Mouse (Mus musculus) liver, embryonic 14.5 days (tissue): ENCODE results near the gene Thoc6. TPM values are rescaled to one million over a fixed set of nuclear protein-coding genes. Genes with fewer than 3 reads are reported as not detected.

Experiments
- ATAC-seq: fragments of 200-750 bp; cut with Nextera tagmentation; 2 replicates; pipeline ENCODE4 v1.8.0; 2017; ENCODE audit warnings: moderate number of reproducible peaks, mild to moderate bottlenecking, moderate library complexity; ENCODE audit not compliant: insufficient read depth
- DNase-seq, 3 experiments: peaks; one replicate each; pipeline ENCODE4 v3.0.0-alpha.2; 2012 to 2013; ENCODE audit warnings: low read depth in 3 of 3, low spot score in 3 of 3
- H3K27ac ChIP-seq: fragments of 300-500 bp; sonication (generic); 2 replicates; pipeline ENCODE4 v1.5.1; 2014; ENCODE audit warnings: moderate library complexity, mild to moderate bottlenecking, control low read depth, inconsistent platforms
- H3K27me3 ChIP-seq: fragments of 300-500 bp; sonication (generic); 2 replicates; pipeline ENCODE4 v1.6.1; 2014; ENCODE audit warnings: mild to moderate bottlenecking, low read length, moderate library complexity; ENCODE audit not compliant: control insufficient read depth, insufficient read depth
- H3K36me3 ChIP-seq: fragments of 300-500 bp; sonication (generic); replicated peaks from 2 replicates; pipeline ENCODE4 v1.6.1; 2014; ENCODE audit warnings: low read depth; ENCODE audit not compliant: control insufficient read depth, insufficient read depth
- H3K4me1 ChIP-seq, 2 experiments: fragments of 200-500 bp in 1 of 2; fragments of 300-500 bp in 1 of 2; sonication (generic) in 1 of 2; replicated peaks; 2 replicates each; pipeline ENCODE4 v1.6.1; 2012 to 2014; ENCODE audit warnings: antibody characterized with exemption in 1 of 2, inconsistent platforms in 1 of 2, low read length in 1 of 2; ENCODE audit not compliant: control insufficient read depth in 2 of 2, insufficient read depth in 2 of 2
- H3K4me2 ChIP-seq: fragments of 300-500 bp; sonication (generic); 2 replicates; pipeline ENCODE4 v1.6.1; 2014; ENCODE audit warnings: low read depth, mild to moderate bottlenecking, control low read depth, moderate library complexity
- H3K4me3 ChIP-seq, 2 experiments: fragments of 200-500 bp in 1 of 2; fragments of 300-500 bp in 1 of 2; sonication (generic) in 1 of 2; 2 replicates each; pipeline ENCODE4 v1.5.1; 2012 to 2014; ENCODE audit warnings: low read depth in 2 of 2, low read length in 2 of 2, mild to moderate bottlenecking in 2 of 2, control low read depth in 1 of 2, inconsistent platforms in 1 of 2, moderate library complexity in 1 of 2; ENCODE audit not compliant: insufficient read depth in 1 of 2
- H3K9ac ChIP-seq: fragments of 300-500 bp; sonication (generic); replicated peaks from 2 replicates; pipeline ENCODE4 v1.6.1; 2014; ENCODE audit warnings: mild to moderate bottlenecking, control low read depth, moderate library complexity
- H3K9me3 ChIP-seq: fragments of 300-500 bp; sonication (generic); 2 replicates; pipeline ENCODE4 v1.6.1; 2016; ENCODE audit warnings: low read length, mixed read lengths; ENCODE audit not compliant: control insufficient read depth
- CTCF ChIP-seq: IDR thresholded peaks from 2 replicates; pipeline ENCODE4 v1.5.1; 2016; ENCODE audit warnings: antibody characterized with exemption, low read depth, control low read depth
- EP300 ChIP-seq: IDR thresholded peaks from 2 replicates; pipeline ENCODE4 v1.6.1; 2016; ENCODE audit warnings: antibody characterized with exemption, low read depth
- WGBS: fragments of 180-500 bp; shearing (Covaris S2); extraction: QIAGEN DNeasy Blood & Tissue Kit; methylation state at CpG from one replicate; pipeline ENCODE4 v1.1.7; 2014; ENCODE audit not compliant: insufficient replicate concordance; 5-methylcytosine and 5-hydroxymethylcytosine counted together
- polyA plus RNA-seq, 2 experiments: library from polyadenylated mRNA; depleted of rRNA in 1 of 2; stranded (reverse) in 1 of 2; unstranded in 1 of 2; fragments of >200 nt; fragmentation: Nextera tagmentation in 1 of 2; extraction: Ambion mirVana in 1 of 2; gene quantifications; 2 replicates each; pipeline versions ENCODE4 v1.2.1 to v1.2.3; 2012 to 2014

The Thoc6 gene
- polyA plus RNA-seq, 2 experiments = 17.2 to 21.5 TPM

DNA sequence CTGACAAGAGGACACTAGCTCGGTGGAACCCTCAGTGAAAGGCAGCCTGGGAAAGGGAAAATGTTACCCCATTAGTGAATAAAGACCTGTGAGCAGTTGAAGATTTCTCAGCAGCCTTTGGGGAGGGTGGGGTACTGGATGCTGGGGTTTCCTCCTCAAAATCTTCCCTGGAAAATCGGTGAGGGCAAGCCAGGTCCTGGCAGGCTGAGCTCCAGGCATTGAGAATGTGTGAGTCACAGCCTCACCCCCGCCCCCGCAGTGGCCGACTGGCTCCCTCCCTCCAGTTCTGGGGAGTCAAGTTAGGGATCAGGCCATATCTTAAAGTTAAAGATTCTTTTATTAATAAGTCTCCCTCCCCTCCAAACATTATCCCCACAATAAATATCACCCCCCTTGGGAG, 1.4 kb upstream of the Thoc6 start:
- ATAC-seq = no peak
- peaks cover 38% of the 10 kb centered on the region for H3K27me3 ChIP-seq
- WGBS = 31% methylated on average over 5 of the region's 5 CpGs

DNA sequence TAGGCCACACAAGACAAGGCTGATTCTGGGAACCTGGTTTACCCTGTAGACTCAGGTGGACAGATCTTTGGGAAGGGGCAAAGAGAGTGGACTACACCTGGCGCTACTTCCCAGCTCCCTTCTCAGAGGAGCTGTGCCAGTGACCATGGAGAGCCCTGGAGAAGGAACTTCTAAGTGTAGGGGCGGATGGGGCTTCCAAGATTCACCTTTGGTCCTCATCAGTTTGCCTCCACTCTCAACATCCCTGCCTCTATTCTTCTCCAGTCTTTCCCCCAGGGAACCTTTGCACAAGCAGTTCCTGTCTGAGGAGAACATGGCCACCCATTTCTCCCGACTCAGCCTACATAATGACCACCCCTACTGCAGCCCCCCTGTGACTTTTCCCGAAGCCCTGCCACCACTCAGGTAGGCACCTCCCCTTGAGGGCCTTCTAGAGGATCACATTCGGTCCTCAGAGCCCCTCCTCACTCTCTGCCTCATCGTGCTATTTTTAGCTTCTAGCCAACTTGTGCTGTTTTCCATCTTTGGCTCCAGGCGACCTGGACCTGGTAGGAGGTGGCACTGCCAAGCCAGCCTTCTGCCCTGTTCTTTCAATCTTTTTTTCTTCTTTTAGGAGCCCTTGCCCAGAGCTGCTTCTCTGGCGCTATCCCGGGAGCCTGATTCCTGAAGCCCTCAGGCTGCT, 730 bp upstream of the Thoc6 start:
- Histone ChIP-seq H3K9ac (peak overlapping the region; percentile 31), H3K9me3 (no peaks in the 10 kb centered on the region), H3K4me3 (peak overlapping the region; percentile 64 to 82), H3K36me3 (no peaks in the 10 kb centered on the region), H3K4me2 (peak overlapping the region; percentile 61), H3K4me1 (peaks cover 5 to 16% of the 10 kb centered on the region in 2 experiments), H3K27ac (no peak overlapping the region), H3K27me3 (peaks cover 30% of the 10 kb centered on the region)
- TF ChIP-seq CTCF (no peak), EP300 (no peak)
- ATAC-seq (no peak), DNase-seq (no peak)
- 38% methylated on average over 9 of the region's 9 CpGs for WGBS

More for the DNA sequence above, 1.4 kb upstream of the Thoc6 start:
- H3K4me3 ChIP-seq = no peak overlapping the region
- peaks cover 5 to 16% of the 10 kb centered on the region in 2 experiments for H3K4me1 ChIP-seq
- no peaks in the 10 kb centered on the region for H3K9me3 ChIP-seq
- TF ChIP-seq CTCF (no peak), EP300 (no peak)
- H3K4me2 ChIP-seq = no peak overlapping the region
- no peak overlapping the region for H3K27ac ChIP-seq
- H3K36me3 ChIP-seq = no peaks in the 10 kb centered on the region
- no peak for DNase-seq
- H3K9ac ChIP-seq = no peak overlapping the region

DNA sequence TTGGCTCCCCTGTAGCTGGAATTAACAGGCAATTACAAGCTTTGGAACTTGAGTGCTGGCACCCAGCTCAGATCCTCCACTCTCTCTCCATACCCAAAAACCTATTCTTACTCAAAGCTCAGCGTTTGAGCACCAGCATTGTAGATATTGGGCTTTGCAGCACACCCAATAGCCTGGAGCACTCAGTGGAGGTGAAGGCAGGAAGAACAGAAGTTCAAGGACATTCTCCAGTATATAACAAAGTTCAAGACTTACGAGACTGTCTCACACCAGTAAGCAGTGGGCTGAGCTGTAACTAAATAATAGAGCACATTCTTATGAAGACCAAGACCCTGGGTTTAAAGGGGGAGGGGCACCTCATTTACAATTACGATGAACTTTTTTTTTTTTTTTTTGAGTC, 921 bp downstream of the Thoc6 start:
- H3K9ac ChIP-seq = 0 out of 2 replicates have a peak overlapping the region, but pooled peaks have one; percentile 18
- ATAC-seq (no peak), DNase-seq (no peak)
- peak overlapping the region; percentile 61 for H3K4me2 ChIP-seq
- WGBS = 46% methylated on average over 3 of the region's 3 CpGs
- no peaks in the 10 kb centered on the region for H3K9me3 ChIP-seq
- TF ChIP-seq EP300 (no peak), CTCF (no peak)
- peaks cover 16% of the 10 kb centered on the region for H3K27me3 ChIP-seq
- peak overlapping the region; percentile 64 to 82; a peak in 3 of 4 replicates for H3K4me3 ChIP-seq
- peaks cover 5 to 16% of the 10 kb centered on the region in 2 experiments for H3K4me1 ChIP-seq
- no peaks in the 10 kb centered on the region for H3K36me3 ChIP-seq
- no peak overlapping the region for H3K27ac ChIP-seq

DNA sequence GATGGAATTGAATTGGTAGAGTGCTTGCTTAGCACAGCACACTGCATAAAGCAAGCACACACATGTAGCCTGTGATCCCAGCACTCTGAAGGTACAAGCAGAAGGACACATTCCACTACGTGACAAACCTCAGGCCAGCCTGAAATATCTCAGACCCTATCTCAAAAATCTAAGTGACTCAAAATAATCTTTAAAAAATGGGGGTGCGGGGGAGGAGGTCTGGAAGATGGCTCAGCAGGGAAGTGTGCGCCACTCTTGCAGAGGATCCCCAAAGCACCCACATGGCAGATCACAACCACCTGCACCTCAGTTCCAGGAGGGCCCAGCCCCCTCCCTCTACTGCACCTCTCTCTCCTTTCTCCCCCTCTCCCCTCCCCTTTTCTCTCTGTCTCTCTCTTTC, 2.2 kb downstream of the Thoc6 start:
- peaks cover 3 to 13% of the 10 kb centered on the region in 2 experiments; a peak in 3 of 4 replicates for H3K4me1 ChIP-seq
- TF ChIP-seq EP300 (no peak), CTCF (no peak)

DNA sequence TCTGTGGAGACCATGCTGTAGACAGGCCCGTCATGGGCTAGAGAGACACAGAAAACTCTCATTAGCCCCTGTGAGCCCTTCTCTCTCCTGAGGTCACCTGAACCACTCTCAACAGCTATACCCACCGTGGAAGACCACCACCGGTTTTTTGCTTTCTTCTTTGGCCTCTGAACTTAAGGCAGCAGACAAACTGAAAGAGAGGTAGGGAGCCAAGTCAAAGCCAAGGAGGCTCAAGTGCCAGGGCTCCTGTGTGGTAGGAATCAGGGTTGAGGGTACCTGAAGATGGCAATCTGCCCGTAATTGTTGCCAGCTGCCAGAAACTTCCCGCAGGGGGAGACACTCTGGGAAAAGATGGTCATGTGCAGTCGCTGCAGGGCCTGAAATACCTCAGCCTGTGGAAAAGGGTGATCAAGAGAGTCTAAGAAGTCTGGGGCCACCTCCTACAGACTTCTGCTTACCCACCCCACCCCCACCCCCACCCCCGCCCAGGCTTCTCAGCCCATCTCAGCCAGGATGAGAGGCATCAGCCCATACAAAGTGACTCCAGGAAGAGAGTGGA, 3.1 kb downstream of the Thoc6 start:
- Histone ChIP-seq H3K9ac (no peak overlapping the region), H3K4me2 (no peak overlapping the region), H3K9me3 (no peaks in the 10 kb centered on the region), H3K4me1 (peaks cover 3 to 8% of the 10 kb centered on the region in 2 experiments; a peak in 3 of 4 replicates), H3K4me3 (no peak overlapping the region), H3K36me3 (no peaks in the 10 kb centered on the region), H3K27ac (no peak overlapping the region), H3K27me3 (no peaks in the 10 kb centered on the region; the same call in 1 of the 2 replicates)
- TF ChIP-seq EP300 (no peak), CTCF (no peak)
- DNase-seq (no peak), ATAC-seq (no peak)
- WGBS = 77% methylated on average over 7 of the region's 7 CpGs

More for the DNA sequence above, 2.2 kb downstream of the Thoc6 start:
- no peak overlapping the region for H3K4me3 ChIP-seq
- no peaks in the 10 kb centered on the region for H3K9me3 ChIP-seq
- WGBS = 75% methylated on average over 3 of the region's 3 CpGs
- peaks cover 6% of the 10 kb centered on the region for H3K27me3 ChIP-seq
- no peak overlapping the region for H3K4me2 ChIP-seq
- no peak for DNase-seq
- H3K27ac ChIP-seq = no peak overlapping the region
- no peak for ATAC-seq
- H3K9ac ChIP-seq = no peak overlapping the region
- H3K36me3 ChIP-seq = no peaks in the 10 kb centered on the region
